Mouse (Mus musculus) cerebellum, adult 11-12 months (tissue): ENCODE measurements around the gene Kif15.

Experiments
- DNase-seq: peaks from one replicate; pipeline ENCODE4 v3.0.0; 2022

Gene Kif15

DNA sequence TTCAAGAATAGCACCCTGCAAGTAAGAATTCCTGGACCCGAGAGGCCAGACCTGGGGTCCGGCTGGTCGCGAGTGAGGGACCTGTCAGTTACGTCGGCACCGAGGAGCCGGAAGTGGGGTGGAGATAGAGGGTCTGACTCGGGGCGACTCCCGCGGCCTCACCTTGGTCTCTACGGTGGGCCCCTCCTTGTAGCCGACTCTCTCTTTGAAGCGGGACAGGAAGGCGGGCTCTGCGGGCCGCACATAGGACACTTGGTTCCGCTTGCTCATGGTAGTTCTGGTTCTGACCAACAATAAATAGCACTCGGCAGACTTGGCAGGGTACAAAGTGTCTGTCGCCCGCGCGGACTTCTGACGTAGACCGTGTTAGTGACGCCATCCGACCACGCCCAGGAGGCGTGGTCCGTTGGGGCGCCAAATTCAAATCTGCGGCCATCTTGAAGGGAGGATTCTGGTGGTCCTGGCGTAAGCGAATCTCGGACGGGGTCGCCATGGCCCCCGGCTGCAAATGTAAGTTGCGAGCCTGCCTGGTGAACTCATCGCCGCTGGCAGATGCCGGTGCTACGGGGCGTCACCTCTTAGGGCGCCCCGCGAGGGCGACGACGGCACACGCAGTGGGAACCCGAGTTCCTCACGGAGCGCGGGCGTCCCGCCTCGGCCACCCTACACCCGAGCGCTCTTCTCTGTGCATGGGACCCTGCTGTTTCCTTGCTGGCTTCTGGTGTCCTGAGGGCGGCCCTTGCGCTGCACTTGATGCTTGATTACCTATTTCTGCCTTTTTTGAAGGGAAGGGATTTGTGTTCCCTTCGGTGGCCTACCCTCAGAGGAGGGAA, at the start of gene Kif15, which contains the start of gene 1110059G10Rik:
TSS of gene Kif15 (plus strand) at position 404 of the 833 bp plus-strand sequence.
TSS of gene 1110059G10Rik (minus strand) at position 358 of the 833 bp plus-strand sequence.
- DNase-seq, result peak; percentile 88

DNA sequence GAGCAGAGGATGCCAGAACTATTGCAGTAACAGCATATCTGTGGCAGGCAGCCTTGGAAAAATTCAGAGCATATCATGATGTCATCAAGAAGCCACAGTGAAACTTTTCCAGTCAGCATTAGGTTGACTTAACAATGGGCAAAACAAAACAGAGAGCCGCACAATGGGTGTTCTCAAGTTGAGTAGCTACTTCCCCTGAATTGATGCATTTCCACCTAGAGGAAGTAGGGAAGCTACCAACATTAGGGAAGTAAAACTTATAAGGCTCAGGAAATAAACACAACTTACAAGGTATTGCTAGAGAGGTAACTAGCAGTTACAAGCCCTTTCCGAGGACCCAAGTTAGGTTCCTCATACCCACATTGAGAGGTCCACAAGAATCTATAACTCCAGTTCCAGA, 49.8 kb upstream of the Kif15 start:
- DNase-seq, result no peak

DNA sequence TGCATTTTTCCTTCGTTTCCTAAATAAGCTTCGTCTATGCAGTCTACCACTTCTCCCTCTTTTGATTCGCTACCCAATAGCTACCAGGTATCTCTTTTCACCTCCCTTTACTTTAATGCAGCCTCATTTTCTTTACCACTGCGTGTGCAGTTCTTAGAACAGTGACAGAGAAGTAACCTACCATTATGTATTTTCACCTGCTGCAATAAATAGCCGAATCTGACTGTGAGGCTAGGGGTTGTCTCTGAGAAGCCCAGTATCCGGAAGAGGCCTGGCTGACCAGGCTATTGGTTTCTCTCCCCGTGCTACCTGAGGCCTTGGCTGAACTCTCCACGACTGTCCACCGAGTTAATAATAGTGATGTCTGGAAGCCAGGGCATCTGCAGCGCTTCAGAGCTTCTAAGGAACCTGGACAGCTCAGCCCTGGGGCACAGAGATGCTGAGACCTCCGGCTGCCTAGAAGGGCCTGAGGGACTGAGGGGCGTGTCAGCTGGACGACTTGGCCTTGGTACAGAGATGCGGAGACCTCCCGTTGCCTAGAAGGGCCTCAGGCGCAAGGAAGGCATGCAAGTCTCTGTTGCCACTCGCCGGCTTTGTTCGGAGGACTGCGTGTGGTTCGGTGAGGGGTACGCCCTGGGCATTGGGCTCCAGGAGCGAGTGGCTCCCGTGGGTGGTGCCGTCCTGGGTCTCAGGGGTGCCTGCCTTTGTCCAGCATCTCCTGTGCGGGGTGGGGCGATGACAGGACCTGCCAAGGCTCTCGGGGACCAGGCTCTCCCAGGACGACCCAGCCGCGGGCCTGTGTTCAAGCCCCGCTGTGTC, 47.9 kb upstream of the Kif15 start:
- peak; percentile 80 for DNase-seq

DNA sequence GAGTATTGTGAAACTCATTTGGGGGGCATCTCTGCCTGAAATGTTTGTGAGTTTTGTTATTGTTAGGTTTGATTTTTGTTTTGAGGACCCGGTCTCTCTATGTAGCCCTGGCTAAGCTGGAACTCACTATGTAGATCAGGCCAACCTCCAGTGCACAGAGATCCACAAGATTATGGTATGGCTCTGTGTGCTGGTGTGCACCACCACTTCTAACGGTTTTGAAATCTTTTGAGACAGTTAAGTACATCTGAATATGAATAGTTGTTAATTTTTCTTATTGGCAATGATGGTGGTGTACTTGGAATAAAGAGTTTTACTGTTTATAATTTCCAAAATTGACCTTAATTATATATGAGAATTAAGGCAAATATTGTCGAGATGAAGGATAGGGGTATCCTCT, 28.4 kb upstream of the Kif15 start:
- no peak for DNase-seq

DNA sequence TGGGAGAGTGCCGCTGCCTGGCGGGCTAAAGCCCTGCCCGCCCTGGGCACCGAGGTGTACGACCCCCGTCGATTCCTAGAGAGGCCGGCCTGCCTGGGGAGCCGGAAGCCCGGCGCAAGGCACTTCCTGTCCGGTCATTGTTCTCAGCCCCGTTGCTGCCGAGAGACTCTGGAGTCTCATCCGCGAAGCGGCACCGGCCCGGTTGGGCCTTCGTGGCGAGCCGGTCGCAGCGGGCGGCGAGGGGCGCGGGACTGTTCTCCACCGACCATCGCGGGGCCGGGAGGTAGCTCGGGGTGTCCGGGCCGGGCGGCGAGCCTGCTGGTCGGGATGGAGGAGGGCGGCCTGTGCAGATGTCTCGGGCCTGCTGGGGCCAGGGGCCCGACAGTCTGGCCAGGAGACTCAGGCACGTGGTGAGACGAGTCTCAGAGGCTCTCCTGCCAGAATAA, 27.9 kb upstream of the Kif15 start, which contains the start of gene Zfp105:
TSS of gene Zfp105 (plus strand) at position 137 of the 446 bp plus-strand sequence.
- peak; percentile 72 for DNase-seq

DNA sequence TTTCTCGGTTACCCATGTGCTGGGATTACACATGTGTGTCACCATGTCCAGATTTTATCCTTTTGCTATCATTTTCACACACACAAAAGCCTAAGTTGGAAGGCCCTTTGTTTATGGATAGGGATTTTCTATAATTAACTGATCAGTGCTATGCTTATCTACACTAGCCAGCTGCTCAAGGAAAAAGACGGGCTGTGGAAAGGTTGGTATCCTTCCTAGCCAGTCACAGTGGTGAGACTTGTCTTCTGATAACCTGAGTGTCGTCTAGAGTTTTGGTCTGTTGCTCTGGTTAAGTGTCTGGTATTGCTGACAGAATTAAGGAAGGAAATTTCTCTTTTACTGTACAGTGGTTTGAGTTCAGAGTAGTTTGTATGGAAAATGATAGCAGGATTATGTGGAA, 21.9 kb upstream of the Kif15 start:
- no peak for DNase-seq

DNA sequence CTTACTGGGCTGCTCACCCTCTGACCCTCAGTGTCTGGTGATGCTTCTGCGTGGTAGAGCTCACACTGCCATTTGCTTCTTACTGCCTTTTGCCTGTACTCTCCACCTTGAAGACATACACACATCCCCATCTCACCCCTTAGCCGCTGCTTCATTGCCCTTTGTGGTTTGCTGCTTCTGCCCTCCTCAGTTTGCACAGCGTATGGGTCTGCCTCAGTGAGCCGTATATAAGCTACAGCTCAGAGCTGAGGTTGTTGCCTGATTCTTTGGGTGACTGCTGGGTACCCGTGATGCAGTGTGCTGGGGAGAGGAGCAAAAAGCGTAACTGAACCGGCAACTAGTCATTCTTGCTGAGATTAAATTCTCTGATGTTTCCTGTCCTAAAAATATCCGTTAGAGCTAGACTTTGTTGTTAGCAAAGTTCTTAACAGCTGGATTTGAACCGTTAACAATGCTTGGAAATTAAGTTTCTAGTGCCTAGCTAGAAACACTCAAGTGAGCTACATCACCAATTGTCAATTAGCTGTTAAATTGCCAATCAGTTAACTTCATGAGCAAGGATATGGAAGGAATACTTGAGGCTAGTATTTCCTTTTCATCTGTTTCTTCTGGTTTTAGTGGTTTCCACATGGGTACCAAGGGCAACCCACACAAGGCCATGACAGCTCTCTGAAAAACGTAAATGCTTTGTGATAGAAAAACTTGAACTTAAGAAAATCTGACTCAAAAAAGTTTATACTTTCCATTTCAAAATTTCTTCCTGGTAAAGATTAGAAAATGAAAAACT, 47.8 kb downstream of the Kif15 start:
- DNase-seq, result no peak

DNA sequence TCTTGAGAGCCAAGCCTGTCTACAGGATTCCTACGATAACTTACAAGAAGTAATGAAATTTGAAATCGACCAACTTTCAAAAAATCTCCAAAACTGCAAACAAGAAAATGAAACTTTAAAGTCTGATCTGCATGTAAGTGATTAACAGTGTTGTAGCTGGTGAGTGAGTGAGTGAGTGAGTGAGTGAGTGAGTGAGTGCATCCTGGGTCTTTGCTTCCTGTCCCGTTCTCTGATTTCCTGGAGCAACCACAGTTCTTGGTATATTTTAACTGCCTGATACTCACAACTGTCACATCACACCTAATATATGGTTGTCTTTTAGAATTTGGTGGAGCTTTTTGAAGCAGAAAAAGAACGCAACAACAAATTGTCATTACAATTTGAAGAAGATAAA, 48.3 kb downstream of the Kif15 start:
- DNase-seq, result no peak

DNA sequence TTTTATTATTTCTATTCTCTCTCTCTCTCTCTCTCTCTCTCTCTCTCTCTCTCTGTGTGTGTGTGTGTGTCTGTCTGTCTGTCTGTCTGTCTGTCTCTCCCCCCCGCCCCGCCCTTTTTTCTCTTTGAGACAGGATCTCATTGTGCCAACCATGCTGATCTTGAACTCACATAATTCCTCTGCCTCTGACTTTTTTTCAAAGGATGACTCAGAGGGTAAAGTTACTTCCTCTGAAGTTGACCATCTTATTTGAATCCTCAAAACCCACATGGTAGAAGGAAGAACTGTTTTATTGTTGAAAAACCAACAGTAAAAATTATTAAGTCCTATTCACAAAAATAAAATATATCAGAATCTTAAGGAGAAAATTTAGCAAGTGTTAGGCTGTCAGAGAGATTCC, 53.9 kb downstream of the Kif15 start:
- no peak for DNase-seq

DNA sequence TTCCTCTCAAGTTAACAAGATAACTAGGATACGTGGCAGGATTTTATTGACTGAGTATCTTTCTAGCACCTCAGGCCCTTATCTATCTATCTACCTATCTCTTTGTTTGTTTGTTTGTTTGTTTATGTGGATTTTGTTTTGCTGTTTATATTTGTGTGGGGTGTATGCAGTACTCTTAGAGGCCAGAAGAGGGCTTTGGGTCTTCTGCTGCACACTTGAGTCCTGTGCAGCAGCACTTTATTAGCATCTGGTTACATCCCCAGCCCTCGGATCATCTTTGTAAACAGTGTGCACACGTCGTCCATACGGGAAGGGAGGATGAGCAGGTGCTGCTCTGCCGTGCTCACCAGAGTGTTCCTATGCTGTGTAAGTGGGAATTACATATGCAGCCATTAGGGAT, 55.2 kb downstream of the Kif15 start:
- no peak for DNase-seq

DNA sequence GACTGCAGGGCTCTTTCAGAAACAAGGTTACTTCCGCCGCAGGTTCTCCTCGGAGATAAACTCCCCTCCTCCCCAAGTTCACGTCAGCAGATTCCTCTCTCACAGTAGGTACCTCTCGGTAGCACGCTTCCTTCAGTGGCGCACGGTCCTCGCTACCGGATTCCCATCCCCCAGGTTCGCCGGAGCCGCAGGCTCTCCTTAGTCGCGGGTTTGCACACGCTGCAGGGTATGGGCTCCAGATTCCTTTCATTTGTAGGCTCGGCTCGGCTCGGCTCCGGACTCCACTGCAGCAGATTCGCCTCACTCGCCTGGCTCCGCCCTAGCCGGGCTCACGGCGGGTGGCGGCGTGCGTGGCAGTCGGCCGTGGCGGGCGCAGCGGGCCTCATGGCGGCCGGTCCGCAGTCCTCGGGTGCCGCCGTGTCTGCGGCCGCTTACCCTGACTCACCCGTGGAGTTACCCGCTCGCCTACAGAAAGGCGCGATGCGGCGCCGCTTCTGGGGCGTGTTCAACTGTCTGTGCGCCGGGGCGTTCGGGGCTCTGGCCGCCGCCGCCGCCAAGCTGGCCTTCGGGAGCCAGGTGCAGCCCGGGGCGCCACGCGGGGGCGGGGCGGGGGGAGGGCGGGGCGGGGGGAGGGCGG, 70.3 kb downstream of the Kif15 start, which contains the start of gene Tmem42:
TSS of gene Tmem42 (plus strand) at position 332 of the 637 bp plus-strand sequence.
- peak; percentile 91 for DNase-seq

DNA sequence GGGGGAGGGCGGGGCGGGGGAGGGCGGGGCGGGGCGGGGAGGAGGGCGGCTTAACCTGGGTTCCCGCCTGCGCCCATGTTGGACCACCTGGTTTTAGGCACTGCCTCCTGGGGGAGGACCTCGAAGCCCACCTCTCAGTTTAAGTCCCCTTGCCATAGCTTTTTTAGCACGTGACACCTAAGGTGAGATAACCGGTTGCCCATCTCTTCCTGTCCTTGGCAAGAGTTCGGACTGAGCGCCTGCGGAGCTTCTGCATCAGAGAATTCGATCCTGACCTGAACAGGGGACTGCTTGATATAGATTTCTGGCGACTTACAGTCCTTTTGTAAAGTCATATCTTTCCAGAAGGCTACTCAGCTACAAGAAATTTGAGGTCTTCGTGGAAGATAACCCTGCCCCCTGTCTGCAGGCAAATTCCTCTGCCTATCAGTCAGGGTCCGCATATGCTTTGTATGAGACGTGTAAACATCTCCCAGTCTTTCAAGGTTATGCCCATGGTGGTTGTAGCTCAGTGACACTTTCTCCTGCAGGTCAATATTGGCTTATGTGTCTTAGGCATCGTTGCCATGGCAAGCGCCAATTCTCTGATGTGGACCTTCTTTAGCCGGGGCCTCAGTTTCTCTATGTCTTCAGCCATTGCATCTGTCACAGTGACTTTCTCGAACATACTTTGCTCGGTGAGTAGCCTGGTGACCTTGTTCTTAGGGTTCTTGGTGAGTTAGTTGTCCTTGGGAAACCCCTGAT, 71.0 kb downstream of the Kif15 start:
- peak; percentile 75 for DNase-seq

DNA sequence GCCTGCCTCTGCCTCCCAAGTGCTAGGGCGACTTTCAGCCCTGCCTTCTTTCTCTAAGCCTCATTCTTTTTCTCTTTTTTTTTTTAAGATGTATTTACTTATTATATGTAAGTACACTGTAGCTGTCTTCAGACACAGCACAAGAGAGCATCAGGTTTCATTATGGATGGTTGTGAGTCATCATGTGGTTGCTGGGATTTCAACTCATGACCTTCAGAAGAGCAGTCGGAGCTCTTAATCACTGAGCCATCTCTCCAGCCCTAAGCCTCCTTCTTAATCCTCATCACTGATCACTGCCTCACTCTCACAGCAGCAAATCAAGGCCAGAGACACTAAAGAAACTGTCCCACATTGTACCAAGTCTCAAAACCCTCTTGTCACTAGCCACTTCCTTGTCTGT, 73.4 kb downstream of the Kif15 start:
- DNase-seq, result no peak

DNA sequence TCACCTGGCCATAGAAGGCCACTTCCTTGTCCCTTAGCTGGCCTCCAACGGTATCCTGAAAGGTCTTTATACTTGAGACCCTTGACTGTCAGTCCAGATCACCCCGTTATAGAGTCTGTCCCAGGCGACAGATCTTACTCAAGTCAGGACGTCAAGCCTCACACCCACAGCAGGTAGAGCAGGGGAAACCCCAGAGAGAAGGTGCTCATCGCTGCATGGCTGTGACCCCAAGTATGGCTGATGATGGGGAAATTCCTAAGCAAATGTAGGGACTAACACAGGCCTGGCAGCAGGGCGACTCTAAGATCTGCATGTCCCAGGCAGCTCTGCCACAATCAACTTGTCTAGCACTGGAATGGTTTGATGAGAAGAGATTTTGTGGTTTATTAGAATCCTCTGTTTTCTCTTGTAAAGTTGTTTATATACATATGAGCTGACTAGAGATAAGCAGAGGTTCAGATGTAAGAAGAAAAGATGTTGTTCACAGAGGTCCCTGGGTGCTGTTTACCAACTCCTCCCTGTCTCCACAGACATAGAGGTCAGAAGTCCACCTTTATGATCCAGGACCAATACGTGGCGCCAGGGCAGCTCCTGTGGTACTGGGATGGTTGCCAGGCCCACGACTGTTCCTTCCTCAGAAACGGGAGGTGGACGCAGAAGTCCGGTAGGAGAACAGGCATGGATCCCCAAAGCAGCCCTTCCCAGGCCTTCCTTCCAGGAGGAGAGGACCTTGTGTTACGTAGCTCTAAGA, 80.8 kb downstream of the Kif15 start:
- no peak for DNase-seq

DNA sequence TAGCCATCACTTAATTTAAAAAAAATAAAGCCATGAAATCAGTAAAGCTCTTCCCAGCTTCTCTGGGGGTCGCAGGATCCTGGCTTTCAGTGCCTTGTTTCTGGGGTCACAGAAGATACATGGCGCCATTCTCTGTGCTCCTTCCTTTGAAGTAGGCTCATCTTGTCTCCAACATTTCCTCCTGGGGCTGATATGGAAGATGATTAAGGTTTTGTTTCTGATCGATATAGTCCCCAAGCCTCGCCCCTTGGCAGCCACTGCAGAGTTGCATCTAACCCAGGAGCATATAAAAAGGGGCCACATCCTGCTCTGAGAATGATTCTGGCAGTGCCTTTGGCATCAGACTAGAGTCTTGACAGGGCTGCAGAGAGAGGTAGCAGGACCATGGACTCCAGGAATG, 83.6 kb downstream of the Kif15 start, which contains the start of gene Tgm4:
TSS of gene Tgm4 (plus strand) at position 301 of the 400 bp plus-strand sequence.
- no peak for DNase-seq

DNA sequence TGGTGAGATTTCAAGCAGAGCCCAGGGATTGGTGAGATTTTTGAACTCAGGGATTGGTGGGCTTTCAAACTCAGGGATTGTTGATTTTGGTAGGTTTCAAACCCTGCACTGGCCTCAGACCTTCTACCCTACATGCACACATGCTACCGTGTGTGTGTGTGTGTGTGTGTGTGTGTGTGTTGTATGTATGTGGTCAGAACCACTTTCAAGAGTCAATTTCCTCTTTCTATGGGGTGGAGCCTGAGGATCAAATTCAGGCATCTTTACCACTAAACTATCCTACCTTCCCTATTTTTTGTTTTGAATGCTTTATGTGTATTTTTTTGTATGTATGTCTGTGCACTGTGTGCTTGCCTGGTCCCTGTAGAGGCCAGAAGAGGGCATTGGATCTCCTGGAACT, 96.8 kb downstream of the Kif15 start:
- DNase-seq, result no peak

DNA sequence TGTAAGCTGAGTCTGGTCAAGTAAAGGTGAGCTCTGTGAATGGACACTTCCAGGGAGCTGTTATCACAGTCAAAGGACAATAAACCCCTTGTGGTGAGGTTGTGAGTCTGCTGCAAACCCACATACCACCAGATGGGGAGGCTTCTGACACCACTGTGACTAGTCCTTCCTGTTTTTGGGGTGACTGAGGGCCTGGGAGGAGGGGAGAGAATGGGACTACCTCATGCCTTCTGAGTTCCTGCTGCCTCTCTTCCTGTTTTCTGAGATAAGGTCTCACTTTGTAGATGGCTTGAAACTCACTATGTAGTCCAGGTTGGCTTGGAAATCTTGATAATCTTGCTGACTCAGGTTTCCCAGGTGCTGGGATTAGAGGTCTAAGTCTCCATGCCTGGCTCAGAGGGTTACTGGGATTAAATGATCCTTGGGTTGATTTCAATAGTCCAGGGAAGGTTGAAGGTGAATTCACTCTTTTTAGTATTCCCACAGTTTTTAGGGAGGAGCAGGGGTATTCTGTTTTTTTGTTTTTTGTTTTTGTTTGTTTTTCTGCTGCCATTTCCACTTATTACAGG, 108.0 kb downstream of the Kif15 start:
- DNase-seq, result no peak

DNA sequence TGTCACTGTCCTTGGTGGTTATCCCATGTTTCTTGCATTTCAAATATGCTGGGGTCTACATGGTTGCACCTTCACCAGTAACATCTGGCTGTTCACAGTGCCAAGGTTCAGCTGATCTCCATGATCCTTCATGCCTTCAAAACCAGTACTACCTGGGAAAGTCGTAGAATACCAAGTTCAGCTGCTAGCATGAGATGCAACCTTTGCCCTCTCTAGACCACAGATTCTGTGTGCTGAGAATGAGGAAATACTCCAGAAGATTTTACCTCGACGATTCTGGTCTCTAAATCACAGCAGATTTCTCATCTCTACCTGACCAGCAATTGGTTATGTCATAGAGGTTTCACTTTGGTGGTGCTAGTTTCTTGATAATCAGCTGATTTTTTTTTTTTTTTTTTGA, 109.3 kb downstream of the Kif15 start:
- no peak for DNase-seq
